Mouse (Mus musculus): ENCODE data around the gene Fam19a1.
"Not testable (repeated sequence)": the region's sequence is repeated elsewhere in the genome, so short reads cannot be mapped to it uniquely, and the experiment has no call there.

Fam19a1 gene

DNA sequence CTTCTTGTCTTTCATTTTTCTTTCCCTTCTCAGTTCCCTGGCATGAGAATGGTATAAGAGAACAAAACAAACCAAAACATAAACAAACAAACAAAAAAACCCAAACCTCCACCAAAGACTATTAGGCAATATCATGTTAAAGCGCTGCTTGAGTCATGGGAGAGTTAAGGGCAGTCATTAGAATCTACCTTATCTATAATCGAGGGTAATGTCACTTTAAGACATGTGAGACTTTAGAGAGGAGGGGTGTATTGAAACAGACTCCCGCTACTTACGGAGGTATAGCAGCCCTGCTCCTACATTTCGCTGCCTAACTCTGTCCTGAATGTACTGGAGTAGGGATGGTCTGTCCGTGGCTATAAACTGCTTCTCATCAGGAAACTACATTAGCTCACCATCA lies at the start of gene Fam19a1:
TSS of gene Fam19a1 (plus strand) at position 301 of the 400 bp plus-strand sequence.
- ATAC-seq (ENCODE audit: low TSS enrichment) = 0 out of 2 replicates have a peak, but pooled peaks have one; percentile 20

DNA sequence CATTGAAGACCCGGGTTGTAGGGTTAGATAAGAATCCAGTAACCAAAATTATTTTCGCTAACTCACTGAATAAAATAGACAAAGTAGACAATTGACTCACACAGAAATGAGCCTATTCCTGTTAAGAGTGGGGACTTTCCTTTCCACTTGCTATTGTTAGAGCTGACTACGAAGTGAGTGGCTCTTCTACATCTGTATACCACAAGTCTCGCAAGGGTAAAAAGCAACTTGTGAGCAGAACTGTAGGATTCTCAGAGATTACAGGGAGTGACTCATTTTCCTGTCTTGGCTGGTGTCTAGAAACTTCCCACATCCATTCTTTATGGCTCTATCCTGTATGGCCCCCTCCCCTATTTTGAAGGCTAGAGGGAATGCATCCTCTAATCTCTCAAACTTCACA lies 41.9 kb upstream of the Fam19a1 start:
- peak; percentile 70 for ATAC-seq (ENCODE audit: low TSS enrichment)

- no peak for ATAC-seq (ENCODE audit: low TSS enrichment)
Observed at GRCm38 (mm10) chr6:96071567-96071966, 41.4 kb upstream of the Fam19a1 start.

DNA sequence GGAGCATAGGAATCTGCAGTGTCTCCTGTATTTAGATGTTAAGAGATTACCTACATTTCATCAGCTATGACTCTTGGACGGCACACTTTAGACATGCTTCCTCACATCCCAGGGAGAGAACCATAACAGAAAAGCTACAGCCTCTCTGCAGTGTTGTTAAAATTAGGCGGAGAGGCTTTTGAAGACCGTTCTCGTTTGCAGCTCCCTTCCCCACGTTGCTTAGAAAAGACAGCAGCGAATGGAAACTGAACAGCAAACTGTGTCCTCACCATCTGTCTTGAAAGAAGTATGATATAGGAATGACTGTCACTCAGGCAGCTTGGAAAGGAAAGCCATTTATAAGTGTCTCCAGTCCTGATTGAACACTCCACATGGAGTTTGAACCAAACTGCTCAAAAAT lies 23.0 kb upstream of the Fam19a1 start:
- ATAC-seq (ENCODE audit: low TSS enrichment) = peak; percentile 83

DNA sequence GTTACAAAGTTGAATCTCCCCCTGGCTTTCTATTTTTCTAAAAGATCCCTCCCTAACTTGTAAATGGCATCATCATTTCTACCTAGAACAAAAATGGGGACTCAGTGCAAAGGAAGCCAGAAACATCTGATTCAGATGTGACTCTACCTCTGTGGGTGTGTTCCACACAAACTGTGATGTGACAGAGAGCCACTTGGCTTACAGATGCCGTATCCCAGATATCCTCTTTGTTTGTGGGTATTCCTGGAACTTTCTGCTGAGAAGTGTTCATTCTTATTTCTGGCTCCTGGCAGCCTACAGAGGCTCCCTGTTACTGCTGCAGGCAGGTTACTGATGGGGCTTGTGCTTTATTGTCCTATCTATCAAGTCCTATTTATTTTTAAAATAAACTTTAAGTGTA lies 19.2 kb upstream of the Fam19a1 start:
- no peak for ATAC-seq (ENCODE audit: low TSS enrichment)

DNA sequence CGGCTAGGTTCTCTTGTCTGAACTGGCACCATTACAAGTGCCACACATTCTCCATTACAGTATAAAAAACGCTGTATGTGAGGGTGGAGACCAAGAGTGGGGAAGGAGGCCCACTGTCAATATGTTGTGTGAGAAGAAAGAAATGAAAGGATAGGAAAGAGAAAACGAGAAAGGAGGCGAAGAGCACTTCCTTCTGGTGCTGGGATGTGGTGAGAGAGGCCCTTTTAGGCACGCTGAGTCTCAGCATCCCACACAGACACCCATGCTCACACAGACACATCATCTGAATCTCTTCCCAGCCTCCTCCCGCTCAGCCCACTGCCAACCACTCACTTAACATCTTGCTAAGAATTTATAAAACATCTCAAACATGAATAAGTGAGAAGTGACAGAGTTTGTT lies 14.7 kb upstream of the Fam19a1 start:
- ATAC-seq (ENCODE audit: low TSS enrichment) = peak; percentile 98

- ATAC-seq (ENCODE audit: low TSS enrichment) = no peak
Observed at GRCm38 (mm10) chr6:96111656-96112055, 1.3 kb upstream of the Fam19a1 start.

DNA sequence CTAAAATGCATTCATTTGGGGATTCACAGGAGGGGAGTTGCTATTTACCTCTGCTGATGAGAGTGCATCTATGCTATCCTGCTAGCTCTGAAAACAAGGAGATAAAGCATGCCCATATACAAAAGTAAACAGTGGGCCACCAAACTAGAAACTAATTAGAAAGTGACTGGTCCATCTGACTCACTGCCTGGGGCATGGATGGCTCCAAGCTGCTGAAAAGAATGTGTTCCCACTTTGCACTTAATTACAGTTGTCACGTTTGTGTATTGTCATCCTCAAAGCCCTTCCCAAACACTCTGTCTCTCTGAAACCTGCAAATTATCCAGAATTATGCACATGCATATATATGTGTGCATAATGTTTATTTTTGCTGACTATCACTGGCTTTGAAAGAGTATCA lies 1.2 kb downstream of the Fam19a1 start:
- no peak for ATAC-seq (ENCODE audit: low TSS enrichment)

- no peak for ATAC-seq (ENCODE audit: low TSS enrichment)
Observed at GRCm38 (mm10) chr6:96116148-96116533, 3.2 kb downstream of the Fam19a1 start.

- ATAC-seq (ENCODE audit: low TSS enrichment) = peak; percentile 64
Observed at GRCm38 (mm10) chr6:96116534-96117272, 3.7 kb downstream of the Fam19a1 start.

DNA sequence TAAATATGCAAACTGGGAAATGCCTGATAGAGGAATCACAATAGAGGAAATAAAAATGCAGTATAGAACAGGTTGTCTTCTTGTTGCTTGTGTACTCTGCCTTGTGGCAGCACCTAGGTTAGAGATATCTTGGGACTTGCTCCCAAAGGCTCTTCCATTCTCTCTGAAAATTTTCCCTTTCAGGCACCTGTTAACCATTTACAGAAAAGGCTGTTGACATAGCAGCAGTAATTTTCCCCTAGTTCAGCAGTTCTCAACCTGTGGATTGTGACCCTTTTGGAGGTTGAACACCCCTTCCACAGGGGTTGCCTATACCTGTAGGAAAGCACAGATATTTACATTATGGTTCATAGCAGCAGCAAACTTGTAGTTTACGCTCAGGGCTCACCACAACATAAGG lies 30.4 kb downstream of the Fam19a1 start:
- no peak for ATAC-seq (ENCODE audit: low TSS enrichment)

- peak; percentile 34; the same call in 1 of the 2 replicates for ATAC-seq (ENCODE audit: low TSS enrichment)
Observed at GRCm38 (mm10) chr6:96165403-96165802, 52.4 kb downstream of the Fam19a1 start.

DNA sequence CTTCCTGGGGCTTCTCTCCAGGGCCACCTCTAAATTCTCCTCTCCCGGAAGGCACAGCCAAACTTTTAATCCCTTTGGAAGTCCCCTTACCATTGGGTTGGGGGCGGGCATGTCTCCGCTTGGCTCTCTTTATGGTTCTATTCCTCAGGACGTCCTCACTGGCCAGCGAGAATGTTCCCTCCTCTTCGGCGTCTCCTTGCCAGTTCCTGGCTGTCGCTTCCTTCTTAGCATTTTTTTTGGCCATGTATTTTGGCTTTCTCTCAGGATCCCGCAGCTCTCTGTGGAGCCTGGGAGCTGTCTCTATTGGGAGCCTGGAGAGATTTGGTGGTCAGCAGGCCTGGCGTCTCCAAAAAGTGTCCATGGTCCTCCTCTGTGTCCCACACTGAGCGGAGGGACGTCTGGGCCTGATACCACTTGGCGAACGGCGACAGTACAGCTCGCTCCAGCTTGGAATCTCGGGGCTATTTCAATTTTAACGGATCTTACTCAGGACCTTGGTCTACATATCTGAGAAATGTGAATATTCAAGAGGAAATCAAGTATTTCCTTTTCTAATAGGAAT lies 52.9 kb downstream of the Fam19a1 start, which contains the start of gene 1700123L14Rik:
TSS of gene 1700123L14Rik (minus strand) at position 426 of the 562 bp plus-strand sequence.
- ATAC-seq (ENCODE audit: low TSS enrichment) = peak; percentile 38; the same call in 1 of the 2 replicates

- ATAC-seq (ENCODE audit: low TSS enrichment) = no peak
Observed at GRCm38 (mm10) chr6:96167031-96167430, 54.1 kb downstream of the Fam19a1 start.

DNA sequence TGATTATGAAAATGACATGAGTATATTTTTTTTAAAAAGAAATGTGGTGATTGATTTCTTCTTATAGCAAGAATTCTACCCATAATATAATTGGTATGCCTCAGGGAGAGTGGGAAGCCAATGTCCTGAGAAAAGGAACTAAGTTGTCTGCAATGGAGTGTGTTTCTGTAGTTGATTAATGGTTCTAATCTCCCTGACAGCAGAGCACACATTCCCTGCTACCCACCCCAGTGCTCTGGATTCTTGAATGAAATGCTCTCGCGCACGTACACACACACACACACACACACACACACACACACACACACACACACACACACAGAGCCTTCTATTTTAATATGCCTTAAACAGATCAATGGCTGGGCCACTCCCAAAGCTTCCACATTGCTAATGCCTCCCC lies 60.7 kb downstream of the Fam19a1 start:
- no peak for ATAC-seq (ENCODE audit: low TSS enrichment)

GRCm38 (mm10) chr6:96178530-96178929 lies 65.6 kb downstream of the Fam19a1 start:
- ATAC-seq (ENCODE audit: low TSS enrichment) = peak; percentile 97

DNA sequence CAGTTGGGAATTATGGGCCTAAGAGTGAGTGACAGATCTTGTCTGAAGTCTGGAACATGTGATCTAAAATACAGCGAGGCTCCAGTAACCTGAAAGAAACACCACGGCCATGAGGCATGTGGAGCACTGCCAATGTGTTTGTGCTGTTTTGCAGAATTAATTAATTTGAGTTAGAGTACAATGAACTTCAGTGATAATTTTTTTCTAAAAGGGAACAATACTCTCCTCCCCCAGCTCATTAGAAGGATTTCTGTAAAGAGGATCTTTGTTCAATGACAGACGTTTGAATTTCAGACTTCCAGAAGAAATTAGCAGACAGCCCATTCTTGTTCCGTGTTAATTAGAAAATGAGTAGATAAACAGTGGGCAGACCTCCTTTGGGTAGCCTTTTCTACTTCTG lies 70.4 kb downstream of the Fam19a1 start:
- ATAC-seq (ENCODE audit: low TSS enrichment) = no peak

DNA sequence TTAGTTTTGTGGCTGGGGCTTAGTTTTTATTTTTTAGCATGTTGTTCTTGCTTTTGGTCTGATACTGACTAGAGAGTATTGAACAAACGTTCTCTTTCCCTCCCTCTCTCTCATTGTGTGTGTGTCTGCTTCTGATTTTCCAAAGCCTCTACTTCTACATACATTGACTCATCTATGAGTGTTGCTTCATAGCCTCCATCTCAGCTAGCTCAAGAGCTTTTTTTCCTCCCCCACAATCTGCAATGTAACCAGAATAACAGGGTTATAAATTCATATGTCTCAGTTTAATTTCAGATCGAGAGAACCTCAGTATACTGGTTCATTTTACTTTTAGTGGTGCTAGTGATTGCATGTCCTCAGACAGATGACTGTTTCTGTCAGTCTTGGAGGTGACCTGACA lies 73.6 kb downstream of the Fam19a1 start:
- ATAC-seq (ENCODE audit: low TSS enrichment) = peak; percentile 82

DNA sequence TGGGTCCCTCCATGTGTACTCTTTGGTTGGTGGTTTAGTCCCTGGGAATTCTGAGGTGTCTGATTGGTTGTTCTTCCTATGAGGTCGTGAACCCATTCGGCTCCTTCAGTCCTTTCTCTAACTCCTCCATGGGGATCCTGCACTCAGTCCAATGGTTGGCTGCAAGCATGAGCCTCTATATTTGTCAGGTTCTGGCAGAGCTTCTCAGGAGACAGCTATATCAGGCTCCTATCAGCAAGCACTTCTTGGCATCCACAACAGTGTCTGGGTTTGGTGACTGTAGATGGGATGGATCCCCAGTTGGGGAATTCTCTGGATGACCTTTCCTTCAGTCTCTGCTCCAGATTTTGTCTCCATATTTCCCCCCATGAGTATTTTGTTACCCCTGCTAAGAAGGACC lies 86.0 kb downstream of the Fam19a1 start:
- ATAC-seq (ENCODE audit: low TSS enrichment) = not testable (repeated sequence)

DNA sequence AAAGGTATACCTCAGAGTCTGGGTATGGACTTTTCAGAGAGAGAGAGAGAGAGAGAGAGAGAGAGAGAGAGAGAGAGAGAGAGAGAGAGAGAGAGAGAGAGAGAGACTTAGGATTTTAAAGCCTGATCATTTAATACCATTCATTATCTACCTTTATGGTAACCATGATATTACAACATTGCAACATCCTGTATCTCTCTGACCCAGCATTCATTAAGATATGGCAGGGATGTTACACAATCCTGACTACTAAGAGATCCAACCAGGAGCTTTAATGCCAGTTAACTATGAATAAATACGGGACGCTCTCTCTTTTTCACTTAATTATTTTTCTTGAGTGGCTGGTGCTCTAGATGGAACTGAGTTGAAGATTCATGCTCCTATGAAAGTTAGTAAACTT lies 92.4 kb downstream of the Fam19a1 start:
- no peak for ATAC-seq (ENCODE audit: low TSS enrichment)

DNA sequence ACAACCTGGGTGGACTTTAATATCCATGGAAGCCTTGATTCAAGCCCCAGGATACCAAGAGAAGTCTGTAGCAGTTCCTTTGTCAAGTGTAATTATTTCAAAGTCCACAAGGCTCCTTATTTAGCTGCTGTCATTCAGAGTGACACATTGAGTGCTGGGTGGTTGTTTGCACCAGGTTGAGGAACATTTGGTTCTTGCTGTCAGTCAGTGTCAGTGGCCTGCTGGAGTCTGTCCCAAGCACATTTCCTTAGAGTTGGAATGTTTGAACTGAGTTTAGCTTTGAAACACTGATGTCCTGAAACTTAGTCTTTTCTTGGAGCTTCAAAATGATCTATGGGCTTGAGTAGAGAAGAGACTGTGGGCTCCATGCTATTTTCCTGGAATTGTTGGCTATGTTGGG lies 121.9 kb downstream of the Fam19a1 start:
- ATAC-seq (ENCODE audit: low TSS enrichment) = no peak

GRCm38 (mm10) chr6:96244320-96244719 lies 131.4 kb downstream of the Fam19a1 start:
- ATAC-seq (ENCODE audit: low TSS enrichment) = peak; percentile 95

- ATAC-seq (ENCODE audit: low TSS enrichment) = no peak
Observed at GRCm38 (mm10) chr6:96252001-96252400, 139.0 kb downstream of the Fam19a1 start.
